Comparison of ENCODE assay signal across 20 mouse cellular contexts in the genomic region with DNA sequence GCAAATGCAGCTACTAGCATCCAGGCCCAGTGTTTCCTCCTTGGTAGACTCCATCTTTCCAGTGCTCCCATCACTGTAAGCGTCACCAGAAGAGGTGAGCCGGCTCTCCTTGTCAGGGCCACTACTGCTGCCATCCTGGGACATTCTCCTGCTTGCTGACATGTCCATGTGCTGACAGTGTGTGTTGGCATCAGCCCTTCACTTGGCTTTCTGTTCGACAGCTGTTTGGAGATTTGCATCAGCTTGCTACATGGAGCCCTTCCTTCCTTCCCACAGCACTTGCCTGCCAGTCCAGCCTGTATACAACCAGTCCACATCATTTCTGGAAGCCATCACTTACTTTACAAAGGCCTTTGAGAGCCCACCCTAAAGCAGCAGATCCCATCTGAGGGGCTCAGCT. TPM values are rescaled to one million over a fixed set of nuclear protein-coding genes. Genes with fewer than 3 reads are reported as not detected.
DNase-seq lines count a peak whose midpoint lies in the region; ATAC-seq and TF ChIP-seq lines count a peak whose summit lies in the region.
"Had no signal": no experiment of that assay in that cellular context is flagged by ENCODE, and none has a peak within 500 bp of the region (broad histone marks: within the 10 kb centered on the region; RNA-seq: fewer than 3 reads in every experiment).

No protein-coding gene starts in this region.

- DNase-seq in forebrain, embryonic 10.5 days (ENCODE audit: extremely low spot score, low spot score) = no peak
- DNase-seq in heart, postnatal 0 days (ENCODE audit: low spot score) = no peak
- no peak for DNase-seq in heart, postnatal 4 days
- DNase-seq in lung, adult 2 months = no peak
- DNase-seq: adrenal gland, postnatal 14 days; cerebellum, adult 9-10 months; kidney, postnatal 14 days; left cerebral cortex, postnatal 4 days; lung, postnatal 10 days; thymus, postnatal 14 days had no signal

- TF ChIP-seq EP300 in heart, postnatal 0 days (IDR thresholded peaks at IDR 0.05; ENCODE audit: low read depth) = no peak

- no peak for TF ChIP-seq CTCF in heart, postnatal 0 days (IDR thresholded peaks at IDR 0.05; ENCODE audit: low read depth)
- TF ChIP-seq CTCF in lung, adult 2 months (IDR thresholded peaks at IDR 0.05; ENCODE audit: insufficient read depth, low read length) = no peak

- H3K4me3 ChIP-seq in forebrain, embryonic 10.5 days = no peak overlapping the region
- no peak overlapping the region for H3K4me3 ChIP-seq in forebrain, embryonic 16.5 days (replicated peaks; ENCODE audit: low read length)
- H3K4me3 ChIP-seq in heart, postnatal 0 days (ENCODE audit: low read depth, low read length) = no peak overlapping the region
- H3K4me3 ChIP-seq in lung, embryonic 15.5 days = no peak overlapping the region
- H3K4me3 ChIP-seq in lung, adult 2 months (replicated peaks; ENCODE audit: extremely low read depth, low read depth, low read length) = no peak overlapping the region
- H3K4me3 ChIP-seq in stomach, embryonic 15.5 days (replicated peaks) = no peak overlapping the region
- H3K4me3 ChIP-seq in neural tube, embryonic 15.5 days (replicated peaks) = no peak overlapping the region
- H3K4me3 ChIP-seq: myocyte had no signal

- H3K4me2 ChIP-seq in forebrain, embryonic 16.5 days (ENCODE audit: low read length) = no peak overlapping the region
- no peak overlapping the region for H3K4me2 ChIP-seq in heart, postnatal 0 days (ENCODE audit: low read depth, low read length)
- no peak overlapping the region for H3K4me2 ChIP-seq in lung, embryonic 15.5 days
- H3K4me2 ChIP-seq in stomach, embryonic 15.5 days = no peak overlapping the region
- no peak overlapping the region for H3K4me2 ChIP-seq in neural tube, embryonic 15.5 days
- H3K4me2 ChIP-seq: midbrain, embryonic 11.5 days had no signal

- peaks cover 27% of the 10 kb centered on the region for H3K4me1 ChIP-seq in forebrain, embryonic 10.5 days
- no peaks in the 10 kb centered on the region for H3K4me1 ChIP-seq in forebrain, embryonic 16.5 days (replicated peaks; ENCODE audit: control insufficient read depth, insufficient read depth, low read length)
- peaks cover 40% of the 10 kb centered on the region for H3K4me1 ChIP-seq in heart, postnatal 0 days (ENCODE audit: control insufficient read depth, insufficient read depth)
- peaks cover 51% of the 10 kb centered on the region for H3K4me1 ChIP-seq in lung, embryonic 15.5 days
- peaks cover 32% of the 10 kb centered on the region for H3K4me1 ChIP-seq in lung, adult 2 months (ENCODE audit: control insufficient read depth, insufficient read depth, low read length)
- H3K4me1 ChIP-seq in stomach, embryonic 15.5 days = peaks cover 7% of the 10 kb centered on the region; the same call in 1 of the 2 replicates
- no peaks in the 10 kb centered on the region for H3K4me1 ChIP-seq in neural tube, embryonic 15.5 days

- peak overlapping the region; percentile 49 for H3K27ac ChIP-seq in forebrain, embryonic 10.5 days
- H3K27ac ChIP-seq in forebrain, embryonic 16.5 days (ENCODE audit: low read length) = no peak overlapping the region
- H3K27ac ChIP-seq in heart, postnatal 0 days (ENCODE audit: low read depth) = peak overlapping the region; percentile 86
- H3K27ac ChIP-seq in lung, embryonic 15.5 days = peak overlapping the region; percentile 83
- peak overlapping the region; percentile 48; the same call in 1 of the 2 replicates for H3K27ac ChIP-seq in stomach, embryonic 15.5 days
- H3K27ac ChIP-seq in neural tube, embryonic 15.5 days (replicated peaks) = no peak overlapping the region

- WGBS in forebrain, embryonic 10.5 days = 86% methylated on average over 3 of the region's 3 CpGs
- WGBS in forebrain, embryonic 16.5 days = 92% methylated on average over 3 of the region's 3 CpGs
- WGBS in heart, postnatal 0 days = 70% methylated on average over 3 of the region's 3 CpGs
- 69% methylated on average over 3 of the region's 3 CpGs for WGBS in lung, embryonic 15.5 days
- WGBS in lung, adult 2 months = 62% methylated on average over 3 of the region's 3 CpGs
- 84% methylated on average over 3 of the region's 3 CpGs for WGBS in stomach, embryonic 15.5 days
- WGBS in neural tube, embryonic 15.5 days = 95% methylated on average over 3 of the region's 3 CpGs

- ATAC-seq in forebrain, embryonic 16.5 days = no peak
- no peak for ATAC-seq in heart, postnatal 0 days (ENCODE audit: insufficient read depth, low read depth)
- no peak for ATAC-seq in lung, embryonic 15.5 days (ENCODE audit: borderline replicate concordance, extremely low read depth, low FRiP score, low TSS enrichment)
- no peak for ATAC-seq in stomach, embryonic 15.5 days (ENCODE audit: insufficient read depth, low FRiP score, low read depth)
- no peak for ATAC-seq in neural tube, embryonic 15.5 days (ENCODE audit: low FRiP score)
- ATAC-seq: forebrain, embryonic 14.5 days had no signal

- no peaks in the 10 kb centered on the region for H3K27me3 ChIP-seq in forebrain, embryonic 10.5 days (ENCODE audit: poor library complexity, severe bottlenecking)
- no peaks in the 10 kb centered on the region for H3K27me3 ChIP-seq in forebrain, embryonic 16.5 days (replicated peaks; ENCODE audit: control insufficient read depth, insufficient read depth, low read length)
- H3K27me3 ChIP-seq in heart, postnatal 0 days (ENCODE audit: control insufficient read depth, insufficient read depth, low read length) = no peaks in the 10 kb centered on the region
- H3K27me3 ChIP-seq in lung, embryonic 15.5 days = no peaks in the 10 kb centered on the region
- H3K27me3 ChIP-seq in stomach, embryonic 15.5 days (replicated peaks) = no peaks in the 10 kb centered on the region
- H3K27me3 ChIP-seq in neural tube, embryonic 15.5 days (replicated peaks) = no peaks in the 10 kb centered on the region

- H3K36me3 ChIP-seq in forebrain, embryonic 10.5 days (replicated peaks) = no peaks in the 10 kb centered on the region
- no peaks in the 10 kb centered on the region for H3K36me3 ChIP-seq in forebrain, embryonic 16.5 days (ENCODE audit: control insufficient read depth, insufficient read depth)
- no peaks in the 10 kb centered on the region for H3K36me3 ChIP-seq in heart, postnatal 0 days (replicated peaks; ENCODE audit: control insufficient read depth, insufficient read depth, low read length)
- no peaks in the 10 kb centered on the region for H3K36me3 ChIP-seq in lung, embryonic 15.5 days
- H3K36me3 ChIP-seq in stomach, embryonic 15.5 days = no peaks in the 10 kb centered on the region
- no peaks in the 10 kb centered on the region for H3K36me3 ChIP-seq in neural tube, embryonic 15.5 days

- H3K9ac ChIP-seq in forebrain, embryonic 16.5 days (replicated peaks; ENCODE audit: low read depth, low read length) = no peak overlapping the region
- no peak overlapping the region for H3K9ac ChIP-seq in heart, postnatal 0 days (replicated peaks; ENCODE audit: low read depth, low read length)
- H3K9ac ChIP-seq in lung, embryonic 15.5 days = no peak overlapping the region
- H3K9ac ChIP-seq in stomach, embryonic 15.5 days = no peak overlapping the region
- H3K9ac ChIP-seq in neural tube, embryonic 15.5 days (replicated peaks) = no peak overlapping the region

- no peak for TF ChIP-seq POLR2A in lung, adult 2 months (IDR thresholded peaks at IDR 0.05; ENCODE audit: borderline replicate concordance, extremely low read depth, low read depth, low read length)

- no peaks in the 10 kb centered on the region for H3K9me3 ChIP-seq in forebrain, embryonic 10.5 days
- H3K9me3 ChIP-seq in forebrain, embryonic 16.5 days (ENCODE audit: control insufficient read depth, low read length) = no peaks in the 10 kb centered on the region
- H3K9me3 ChIP-seq in heart, postnatal 0 days (replicated peaks; ENCODE audit: control insufficient read depth, low read length) = no peaks in the 10 kb centered on the region
- H3K9me3 ChIP-seq in lung, embryonic 15.5 days = no peaks in the 10 kb centered on the region
- no peaks in the 10 kb centered on the region for H3K9me3 ChIP-seq in stomach, embryonic 15.5 days
- no peaks in the 10 kb centered on the region for H3K9me3 ChIP-seq in neural tube, embryonic 15.5 days (replicated peaks)

RNA-seq across cellular contexts. Expression of gene Socs1, which starts 46.5 kb away (rescaled TPM):
- 2.3 and 2.7 TPM in 2 replicates for polyA plus RNA-seq in forebrain, embryonic 10.5 days (2016; fragmentation: Nextera tagmentation; extraction: Ambion mirVana)
- 1.7 and 2.2 TPM in 2 replicates for polyA plus RNA-seq in forebrain, embryonic 16.5 days (2015; fragmentation: Nextera tagmentation; extraction: Ambion mirVana)
- 0.80 and 5.0 TPM in 2 replicates for total RNA-seq in heart, postnatal 0 days (2014; rRNA removed; ENCODE audit: low replicate concordance)
- 2.7 and 3.2 TPM in 2 replicates for polyA plus RNA-seq in heart, postnatal 0 days (2015; fragmentation: Nextera tagmentation; extraction: Ambion mirVana)
- 1 to 10 TPM; 1.6 TPM for total RNA-seq in heart, postnatal 4 days (2021)
- polyA plus RNA-seq in lung, embryonic 15.5 days (2015; fragmentation: Nextera tagmentation; extraction: Ambion mirVana) = 9.8 and 10.4 TPM in 2 replicates
- polyA plus RNA-seq in lung, adult 2 months (2012; rRNA removed) = 8.8 and 11.6 TPM in 2 replicates
- 9.0 and 10.2 TPM in 2 replicates for polyA plus RNA-seq in stomach, embryonic 15.5 days (2015; fragmentation: Nextera tagmentation; extraction: Ambion mirVana)
- polyA plus RNA-seq in neural tube, embryonic 15.5 days (2015; fragmentation: Nextera tagmentation; extraction: Ambion mirVana) = 5.7 and 11.9 TPM in 2 replicates

RNA-seq across cellular contexts. Expression of gene Tnp2, which starts 49.6 kb away (rescaled TPM):
- polyA plus RNA-seq in forebrain, embryonic 10.5 days (2016; fragmentation: Nextera tagmentation; extraction: Ambion mirVana) = not detected in 2 replicates
- not detected in 2 replicates for polyA plus RNA-seq in forebrain, embryonic 16.5 days (2015; fragmentation: Nextera tagmentation; extraction: Ambion mirVana)
- total RNA-seq in heart, postnatal 0 days (2014; rRNA removed; ENCODE audit: low replicate concordance) = not detected in 2 replicates
- not detected in 2 replicates for polyA plus RNA-seq in heart, postnatal 0 days (2015; fragmentation: Nextera tagmentation; extraction: Ambion mirVana)
- not detected for total RNA-seq in heart, postnatal 4 days (2021)
- not detected in 2 replicates for polyA plus RNA-seq in lung, embryonic 15.5 days (2015; fragmentation: Nextera tagmentation; extraction: Ambion mirVana)
- 0.82 and 2.7 TPM in 2 replicates for polyA plus RNA-seq in lung, adult 2 months (2012; rRNA removed)
- polyA plus RNA-seq in stomach, embryonic 15.5 days (2015; fragmentation: Nextera tagmentation; extraction: Ambion mirVana) = not detected in 2 replicates
- polyA plus RNA-seq in neural tube, embryonic 15.5 days (2015; fragmentation: Nextera tagmentation; extraction: Ambion mirVana) = not detected in 2 replicates
- total RNA-seq: adrenal gland, postnatal 14 days; heart, postnatal 36 days; layer of hippocampus, postnatal 14 days; left cerebral cortex, postnatal 4 days had no signal
- polyA plus RNA-seq: forebrain, embryonic 14.5 days; midbrain, embryonic 11.5 days; stomach, embryonic 16.5 days had no signal

RNA-seq across cellular contexts. Expression of gene Prm3, which starts 51.8 kb away (rescaled TPM):
- not detected in 2 replicates for polyA plus RNA-seq in forebrain, embryonic 10.5 days (2016; fragmentation: Nextera tagmentation; extraction: Ambion mirVana)
- not detected in 2 replicates for polyA plus RNA-seq in forebrain, embryonic 16.5 days (2015; fragmentation: Nextera tagmentation; extraction: Ambion mirVana)
- total RNA-seq in heart, postnatal 0 days (2014; rRNA removed; ENCODE audit: low replicate concordance) = not detected in 2 replicates
- polyA plus RNA-seq in heart, postnatal 0 days (2015; fragmentation: Nextera tagmentation; extraction: Ambion mirVana) = not detected in 2 replicates
- total RNA-seq in heart, postnatal 4 days (2021) = not detected
- polyA plus RNA-seq in lung, embryonic 15.5 days (2015; fragmentation: Nextera tagmentation; extraction: Ambion mirVana) = not detected in 2 replicates
- polyA plus RNA-seq in lung, adult 2 months (2012; rRNA removed) = not detected in 2 replicates
- polyA plus RNA-seq in stomach, embryonic 15.5 days (2015; fragmentation: Nextera tagmentation; extraction: Ambion mirVana) = not detected in 2 replicates
- polyA plus RNA-seq in neural tube, embryonic 15.5 days (2015; fragmentation: Nextera tagmentation; extraction: Ambion mirVana) = not detected in 2 replicates
- total RNA-seq: adrenal gland, postnatal 14 days; heart, postnatal 36 days; layer of hippocampus, postnatal 14 days; left cerebral cortex, postnatal 4 days had no signal
- polyA plus RNA-seq: forebrain, embryonic 14.5 days; midbrain, embryonic 11.5 days; myocyte; stomach, embryonic 16.5 days had no signal

RNA-seq across cellular contexts. Expression of gene Prm2, which starts 57.1 kb away (rescaled TPM):
- polyA plus RNA-seq in forebrain, embryonic 10.5 days (2016; fragmentation: Nextera tagmentation; extraction: Ambion mirVana) = not detected in 2 replicates
- not detected in 2 replicates for polyA plus RNA-seq in forebrain, embryonic 16.5 days (2015; fragmentation: Nextera tagmentation; extraction: Ambion mirVana)
- total RNA-seq in heart, postnatal 0 days (2014; rRNA removed; ENCODE audit: low replicate concordance) = not detected in 2 replicates
- polyA plus RNA-seq in heart, postnatal 0 days (2015; fragmentation: Nextera tagmentation; extraction: Ambion mirVana) = not detected in 2 replicates
- total RNA-seq in heart, postnatal 4 days (2021) = not detected
- not detected in 2 replicates for polyA plus RNA-seq in lung, embryonic 15.5 days (2015; fragmentation: Nextera tagmentation; extraction: Ambion mirVana)
- 0.83 and 1.8 TPM in 2 replicates for polyA plus RNA-seq in lung, adult 2 months (2012; rRNA removed)
- not detected in 2 replicates for polyA plus RNA-seq in stomach, embryonic 15.5 days (2015; fragmentation: Nextera tagmentation; extraction: Ambion mirVana)
- polyA plus RNA-seq in neural tube, embryonic 15.5 days (2015; fragmentation: Nextera tagmentation; extraction: Ambion mirVana) = not detected in 2 replicates
- total RNA-seq: adrenal gland, postnatal 14 days; heart, postnatal 36 days; layer of hippocampus, postnatal 14 days; left cerebral cortex, postnatal 4 days had no signal
- polyA plus RNA-seq: forebrain, embryonic 14.5 days; midbrain, embryonic 11.5 days; myocyte; stomach, embryonic 16.5 days had no signal

Comparison
In these comparisons a context has a peak if more than half of its experiments do, and no peak if none do; other contexts are left out.
1. H3K27ac ChIP-seq: peak in forebrain, embryonic 10.5 days (single experiment), heart, postnatal 0 days (single experiment), lung, embryonic 15.5 days (single experiment) and stomach, embryonic 15.5 days (single experiment); none in forebrain, embryonic 16.5 days (single experiment) and neural tube, embryonic 15.5 days (single experiment).